Mouse (Mus musculus): Measurements from ENCODE around the gene Fbxl16. TPM values are rescaled to one million over a fixed set of nuclear protein-coding genes. Genes with fewer than 3 reads are reported as not detected.
"Not testable (repeated sequence)": the region's sequence is repeated elsewhere in the genome, so short reads cannot be mapped to it uniquely, and the experiment has no call there.

Fbxl16 gene
- polyA plus RNA-seq, 1 experiment from 2014 or later = 2.8 TPM

DNA sequence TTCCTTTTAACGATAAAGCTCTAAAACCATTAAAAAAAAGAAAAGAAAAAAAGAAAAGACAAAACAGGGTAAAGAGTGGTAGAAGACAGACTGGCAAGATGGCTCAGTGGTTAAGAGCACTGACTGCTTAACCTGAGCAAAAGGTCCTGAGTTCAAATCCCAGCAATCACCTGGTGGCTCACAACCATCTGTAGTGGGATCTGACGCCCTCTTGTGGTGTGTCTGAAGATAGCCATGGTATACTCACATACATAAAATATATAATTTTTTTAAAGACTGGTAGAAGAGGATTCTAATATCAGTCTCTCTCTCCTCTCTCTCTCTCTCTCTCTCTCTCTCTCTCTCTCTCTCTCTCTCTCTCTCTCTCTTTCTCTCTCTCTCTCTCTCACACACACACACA is 1.4 kb upstream of the Fbxl16 start:
- H3K9ac ChIP-seq (ENCODE audit: low read length); ATAC-seq (ENCODE audit: insufficient read depth, low FRiP score); H3K36me3 ChIP-seq (ENCODE audit: control insufficient read depth, insufficient read depth, low read length); H3K4me2 ChIP-seq (ENCODE audit: low read depth, low read length); H3K9me3 ChIP-seq (replicated peaks; ENCODE audit: control insufficient read depth, low read length); H3K4me3 ChIP-seq (replicated peaks; ENCODE audit: low read length); H3K4me1 ChIP-seq (ENCODE audit: control insufficient read depth, insufficient read depth, low read length); H3K27ac ChIP-seq (ENCODE audit: low read length): not testable (repeated sequence)
- 36% methylated on average over 2 of the region's 2 CpGs for WGBS
- peaks cover 28% of the 10 kb centered on the region for H3K27me3 ChIP-seq (ENCODE audit: control insufficient read depth, insufficient read depth, low read length)

DNA sequence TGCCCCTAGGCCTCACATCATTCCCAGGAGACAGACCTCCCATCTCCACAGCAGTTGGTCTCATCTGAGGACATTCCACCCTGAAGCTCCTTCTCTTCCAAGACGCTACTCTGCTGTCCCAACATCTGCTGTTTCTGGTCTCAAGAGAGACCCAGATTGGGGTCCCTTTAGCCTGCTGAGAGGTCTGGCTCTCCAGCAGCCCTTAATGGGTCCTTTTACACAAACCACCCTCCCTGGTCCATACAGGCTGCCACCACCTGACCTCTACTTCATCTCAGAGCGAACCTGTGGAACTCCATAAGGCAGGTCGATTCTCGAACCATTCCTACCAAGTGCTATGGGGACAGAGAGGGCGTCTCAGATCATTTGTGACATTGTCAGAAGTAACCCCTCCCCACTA is 857 bp upstream of the Fbxl16 start:
- no peak for ATAC-seq (ENCODE audit: insufficient read depth, low FRiP score)
- 0 out of 2 replicates have a peak, but pooled peaks cover 2% of the 10 kb centered on the region for H3K4me1 ChIP-seq (ENCODE audit: control insufficient read depth, insufficient read depth, low read length)
- H3K4me2 ChIP-seq (ENCODE audit: low read depth, low read length) = peak overlapping the region; percentile 96
- no peaks in the 10 kb centered on the region for H3K9me3 ChIP-seq (replicated peaks; ENCODE audit: control insufficient read depth, low read length)
- peaks cover 27% of the 10 kb centered on the region for H3K27me3 ChIP-seq (ENCODE audit: control insufficient read depth, insufficient read depth, low read length)
- H3K9ac ChIP-seq (ENCODE audit: low read length) = no peak overlapping the region
- WGBS = 36% methylated on average over 5 of the region's 5 CpGs
- H3K27ac ChIP-seq (ENCODE audit: low read length) = no peak overlapping the region
- no peaks in the 10 kb centered on the region for H3K36me3 ChIP-seq (ENCODE audit: control insufficient read depth, insufficient read depth, low read length)
- no peak overlapping the region for H3K4me3 ChIP-seq (replicated peaks; ENCODE audit: low read length)

DNA sequence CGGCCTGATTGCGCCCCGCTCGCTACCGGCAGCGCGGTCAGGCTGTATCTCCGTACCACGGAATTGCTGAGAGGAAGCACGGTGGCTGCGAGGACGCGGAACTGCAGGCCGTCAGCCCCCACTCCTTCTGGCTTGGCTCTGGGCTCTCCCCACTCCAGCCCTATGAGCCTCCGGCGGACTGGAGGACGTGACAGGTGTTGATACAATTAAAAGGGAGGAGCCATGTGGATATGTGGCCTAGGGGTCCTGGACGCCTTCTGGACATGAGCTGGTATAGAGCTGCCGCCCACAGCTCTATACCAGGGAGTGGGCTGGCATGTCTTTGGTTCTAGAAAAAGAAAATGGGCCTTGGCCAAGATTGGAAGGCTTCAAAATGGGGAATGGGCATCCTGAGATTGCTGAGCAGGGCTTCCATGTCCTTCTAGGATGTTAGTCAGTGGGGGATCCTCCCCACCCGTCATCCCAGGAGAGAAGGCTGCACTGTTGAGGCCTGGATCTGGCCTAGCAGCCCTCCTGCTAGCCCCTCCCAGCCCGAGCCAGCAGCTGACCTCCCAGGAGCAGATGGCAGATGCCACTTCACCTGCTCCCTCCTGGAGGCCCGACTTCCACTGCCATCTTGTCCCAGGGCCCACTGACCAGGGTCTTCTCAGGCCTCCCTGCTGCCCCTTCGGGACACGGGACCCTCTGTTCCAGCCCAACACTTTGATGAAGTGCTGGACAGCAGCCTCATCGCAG is 888 bp downstream of the Fbxl16 start:
- Histone ChIP-seq H3K27ac (ENCODE audit: low read length) (no peak overlapping the region), H3K9me3 (replicated peaks; ENCODE audit: control insufficient read depth, low read length) (no peaks in the 10 kb centered on the region), H3K36me3 (ENCODE audit: control insufficient read depth, insufficient read depth, low read length) (no peaks in the 10 kb centered on the region), H3K4me3 (replicated peaks; ENCODE audit: low read length) (peak overlapping the region; percentile 68), H3K4me1 (ENCODE audit: control insufficient read depth, insufficient read depth, low read length) (0 out of 2 replicates have a peak, but pooled peaks cover 2% of the 10 kb centered on the region), H3K4me2 (ENCODE audit: low read depth, low read length) (peak overlapping the region; percentile 96), H3K9ac (ENCODE audit: low read length) (peak overlapping the region; percentile 79), H3K27me3 (ENCODE audit: control insufficient read depth, insufficient read depth, low read length) (peaks cover 27% of the 10 kb centered on the region)
- peak; percentile 12; the same call in 1 of the 2 replicates for ATAC-seq (ENCODE audit: insufficient read depth, low FRiP score)
- 10% methylated on average over 24 of the region's 25 CpGs for WGBS

- ATAC-seq (ENCODE audit: insufficient read depth, low FRiP score) = no peak
- 62% methylated on average over 4 of the region's 4 CpGs for WGBS
- Histone ChIP-seq H3K4me3 (replicated peaks; ENCODE audit: low read length) (no peak overlapping the region), H3K9me3 (replicated peaks; ENCODE audit: control insufficient read depth, low read length) (no peaks in the 10 kb centered on the region), H3K36me3 (ENCODE audit: control insufficient read depth, insufficient read depth, low read length) (no peaks in the 10 kb centered on the region), H3K4me1 (ENCODE audit: control insufficient read depth, insufficient read depth, low read length) (0 out of 2 replicates have a peak, but pooled peaks cover 2% of the 10 kb centered on the region), H3K4me2 (ENCODE audit: low read depth, low read length) (no peak overlapping the region), H3K27ac (ENCODE audit: low read length) (no peak overlapping the region), H3K9ac (ENCODE audit: low read length) (no peak overlapping the region), H3K27me3 (ENCODE audit: control insufficient read depth, insufficient read depth, low read length) (peaks cover 27% of the 10 kb centered on the region)
Measured at GRCm38 (mm10) chr17:25810890-25811289, 2.0 kb downstream of the Fbxl16 start.

GRCm38 (mm10) chr17:25813471-25813870 is 4.6 kb downstream of the Fbxl16 start:
- H3K9me3 ChIP-seq (replicated peaks; ENCODE audit: control insufficient read depth, low read length) = no peaks in the 10 kb centered on the region
- 0 out of 2 replicates have a peak, but pooled peaks cover 2% of the 10 kb centered on the region for H3K4me1 ChIP-seq (ENCODE audit: control insufficient read depth, insufficient read depth, low read length)
- H3K27ac ChIP-seq (ENCODE audit: low read length) = no peak overlapping the region
- peaks cover 30% of the 10 kb centered on the region for H3K27me3 ChIP-seq (ENCODE audit: control insufficient read depth, insufficient read depth, low read length)
- H3K36me3 ChIP-seq (ENCODE audit: control insufficient read depth, insufficient read depth, low read length) = no peaks in the 10 kb centered on the region
- no peak overlapping the region for H3K9ac ChIP-seq (ENCODE audit: low read length)
- 2% methylated on average over 20 of the region's 20 CpGs for WGBS
- no peak overlapping the region for H3K4me3 ChIP-seq (replicated peaks; ENCODE audit: low read length)
- H3K4me2 ChIP-seq (ENCODE audit: low read depth, low read length) = no peak overlapping the region
- ATAC-seq (ENCODE audit: insufficient read depth, low FRiP score) = peak; percentile 28; the same call in 1 of the 2 replicates

DNA sequence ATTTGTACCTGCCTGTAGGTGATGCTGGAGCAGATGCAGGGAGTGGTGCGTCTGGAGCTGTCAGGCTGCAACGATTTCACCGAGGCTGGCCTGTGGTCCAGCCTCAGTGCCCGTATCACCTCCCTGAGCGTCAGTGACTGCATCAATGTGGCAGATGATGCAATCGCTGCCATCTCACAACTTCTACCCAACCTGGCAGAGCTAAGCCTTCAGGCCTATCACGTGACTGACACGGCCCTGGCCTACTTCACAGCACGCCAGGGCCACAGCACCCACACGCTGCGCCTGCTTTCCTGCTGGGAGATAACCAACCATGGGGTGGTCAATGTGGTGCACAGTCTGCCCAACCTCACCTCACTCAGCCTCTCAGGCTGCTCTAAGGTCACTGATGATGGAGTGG is 8.8 kb downstream of the Fbxl16 start:
- no peaks in the 10 kb centered on the region for H3K9me3 ChIP-seq (replicated peaks; ENCODE audit: control insufficient read depth, low read length)
- no peak overlapping the region for H3K9ac ChIP-seq (ENCODE audit: low read length)
- no peak overlapping the region for H3K4me2 ChIP-seq (ENCODE audit: low read depth, low read length)
- H3K27me3 ChIP-seq (ENCODE audit: control insufficient read depth, insufficient read depth, low read length) = peaks cover 26% of the 10 kb centered on the region
- H3K36me3 ChIP-seq (ENCODE audit: control insufficient read depth, insufficient read depth, low read length) = no peaks in the 10 kb centered on the region
- peaks cover 4% of the 10 kb centered on the region; the same call in 1 of the 2 replicates for H3K4me1 ChIP-seq (ENCODE audit: control insufficient read depth, insufficient read depth, low read length)
- H3K27ac ChIP-seq (ENCODE audit: low read length) = no peak overlapping the region
- ATAC-seq (ENCODE audit: insufficient read depth, low FRiP score) = no peak
- WGBS = 74% methylated on average over 11 of the region's 11 CpGs
- no peak overlapping the region for H3K4me3 ChIP-seq (replicated peaks; ENCODE audit: low read length)

DNA sequence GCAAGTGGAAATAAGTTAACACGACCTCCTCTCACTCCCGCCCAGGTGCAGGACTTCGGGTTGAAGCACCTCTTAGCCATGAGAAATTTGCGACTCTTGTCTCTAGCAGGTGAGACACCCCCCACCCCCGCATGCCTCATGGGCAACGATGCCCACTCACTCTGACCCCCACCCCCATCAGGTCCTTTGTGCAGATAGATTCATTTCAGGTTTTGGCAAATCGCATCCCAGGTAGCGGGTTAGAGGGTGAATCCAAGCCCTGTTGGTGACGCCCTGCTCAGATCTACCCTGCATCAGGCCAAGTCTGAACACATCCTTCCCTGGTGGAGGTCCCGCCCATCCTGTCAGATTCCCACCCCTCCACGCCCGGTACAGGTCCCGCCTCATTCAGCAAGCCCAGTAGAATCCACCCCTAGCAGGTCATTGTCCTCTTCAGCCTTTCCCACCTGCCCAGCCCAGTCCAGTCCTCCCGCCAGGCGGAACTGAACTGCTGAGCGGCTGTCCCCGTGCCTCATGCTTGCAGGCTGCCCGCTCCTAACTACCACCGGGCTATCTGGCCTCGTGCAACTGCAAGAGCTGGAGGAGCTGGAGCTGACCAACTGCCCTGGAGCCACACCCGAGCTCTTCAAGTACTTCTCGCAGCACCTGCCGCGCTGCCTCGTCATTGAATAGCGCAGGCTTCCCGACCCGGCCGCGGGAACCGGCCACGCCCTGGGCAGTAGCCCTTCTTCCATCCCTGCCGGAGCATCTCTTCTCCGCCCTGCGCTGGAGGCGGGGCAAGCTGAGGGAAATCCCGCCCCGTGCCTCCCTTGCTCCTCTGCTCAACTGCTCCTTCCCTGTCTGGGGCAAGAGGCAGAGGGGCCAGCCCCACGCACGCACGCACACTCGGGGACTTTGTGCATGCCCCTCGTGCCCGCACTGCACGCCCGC is 10.2 kb downstream of the Fbxl16 start:
- H3K4me1 ChIP-seq (ENCODE audit: control insufficient read depth, insufficient read depth, low read length) = peaks cover 7% of the 10 kb centered on the region
- peaks cover 26% of the 10 kb centered on the region for H3K27me3 ChIP-seq (ENCODE audit: control insufficient read depth, insufficient read depth, low read length)
- H3K4me2 ChIP-seq (ENCODE audit: low read depth, low read length) = peak overlapping the region; percentile 41
- H3K9me3 ChIP-seq (replicated peaks; ENCODE audit: control insufficient read depth, low read length) = no peaks in the 10 kb centered on the region
- H3K27ac ChIP-seq (ENCODE audit: low read length) = no peak overlapping the region
- H3K4me3 ChIP-seq (replicated peaks; ENCODE audit: low read length) = peak overlapping the region; percentile 26
- peak; percentile 56; the same call in 1 of the 2 replicates for ATAC-seq (ENCODE audit: insufficient read depth, low FRiP score)
- WGBS = 7% methylated on average over 46 of the region's 46 CpGs
- 0 out of 2 replicates have a peak overlapping the region, but pooled peaks have one; percentile 2 for H3K9ac ChIP-seq (ENCODE audit: low read length)
- H3K36me3 ChIP-seq (ENCODE audit: control insufficient read depth, insufficient read depth, low read length) = no peaks in the 10 kb centered on the region

DNA sequence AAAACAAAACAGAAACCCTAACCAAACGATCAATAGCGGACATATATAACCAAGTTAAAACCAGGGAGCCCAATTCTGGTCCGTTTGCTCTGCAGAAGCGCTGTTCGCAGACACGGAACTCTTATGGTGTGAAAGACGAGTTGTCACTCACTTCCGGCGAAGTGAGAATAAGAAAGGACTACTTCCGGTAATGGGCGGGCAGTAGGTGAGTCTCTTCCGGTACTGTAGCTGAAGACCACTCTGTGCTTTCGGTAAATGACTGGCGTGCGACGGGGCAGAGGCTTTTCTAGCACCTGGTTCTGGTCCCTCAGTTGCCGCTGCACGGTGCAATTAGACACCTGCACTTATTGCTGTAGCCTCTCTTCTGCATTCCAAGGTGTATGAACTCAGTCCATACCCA is 14.6 kb downstream of the Fbxl16 start, which contains the start of gene Wdr24:
Gene Wdr24, plus strand, starts transcription at position 176 of the 400 bp plus-strand sequence.
- Histone ChIP-seq H3K4me1 (ENCODE audit: control insufficient read depth, insufficient read depth, low read length) (peaks cover 22% of the 10 kb centered on the region), H3K9me3 (replicated peaks; ENCODE audit: control insufficient read depth, low read length) (no peaks in the 10 kb centered on the region), H3K36me3 (ENCODE audit: control insufficient read depth, insufficient read depth, low read length) (0 out of 2 replicates have a peak, but pooled peaks cover 12% of the 10 kb centered on the region), H3K9ac (ENCODE audit: low read length) (peak within 1 kb of the TSS; percentile 83), H3K4me2 (ENCODE audit: low read depth, low read length) (peak within 1 kb of the TSS; percentile 92), H3K4me3 (replicated peaks; ENCODE audit: low read length) (peak within 1 kb of the TSS; percentile 67), H3K27me3 (ENCODE audit: control insufficient read depth, insufficient read depth, low read length) (peaks cover 17% of the 10 kb centered on the region), H3K27ac (ENCODE audit: low read length) (peak within 1 kb of the TSS; percentile 51)
- 1% methylated on average over 18 of the region's 18 CpGs for WGBS
- peak; percentile 53 for ATAC-seq (ENCODE audit: insufficient read depth, low FRiP score)

Data from stomach, embryonic 16.5 days (tissue).